Mouse (Mus musculus) hindbrain, embryonic 11.5 days (tissue): ENCODE results near the gene Slc2a6. TPM values are rescaled to one million over a fixed set of nuclear protein-coding genes. Genes with fewer than 3 reads are reported as not detected.

Experiments used
- ATAC-seq: fragments of 200-750 bp; cut with Nextera tagmentation; 2 replicates; pipeline ENCODE4 v1.8.0; 2017; ENCODE audit warnings: mild to moderate bottlenecking, moderate TSS enrichment, moderate library complexity; ENCODE audit not compliant: low FRiP score
- DNase-seq: peaks from one replicate; pipeline ENCODE4 v3.0.0-alpha.2; 2015; ENCODE audit warnings: low spot score
- H3K27ac ChIP-seq: fragments of 300-500 bp; sonication (generic); 2 replicates; pipeline ENCODE4 v1.5.1; 2014; ENCODE audit warnings: mild to moderate bottlenecking, low read depth, low read length
- H3K27me3 ChIP-seq: fragments of 300-500 bp; sonication (generic); 2 replicates; pipeline ENCODE4 v1.6.1; 2014; ENCODE audit warnings: mild to moderate bottlenecking, low read length, moderate library complexity, mixed read lengths; ENCODE audit not compliant: control insufficient read depth, insufficient read depth
- H3K36me3 ChIP-seq: fragments of 300-500 bp; sonication (generic); 2 replicates; pipeline ENCODE4 v1.6.1; 2014; ENCODE audit warnings: mild to moderate bottlenecking, low read length, moderate library complexity, mixed read lengths; ENCODE audit not compliant: control insufficient read depth, insufficient read depth
- H3K4me1 ChIP-seq: fragments of 300-500 bp; sonication (generic); replicated peaks from 2 replicates; pipeline ENCODE4 v1.6.1; 2014; ENCODE audit warnings: low read length, mixed read lengths; ENCODE audit not compliant: control insufficient read depth, insufficient read depth
- H3K4me2 ChIP-seq: fragments of 300-500 bp; sonication (generic); replicated peaks from 2 replicates; pipeline ENCODE4 v1.6.1; 2014; ENCODE audit warnings: mild to moderate bottlenecking, low read depth, low read length
- H3K4me3 ChIP-seq: fragments of 300-500 bp; sonication (generic); 2 replicates; pipeline ENCODE4 v1.5.1; 2014; ENCODE audit warnings: low read depth, low read length
- H3K9ac ChIP-seq: fragments of 300-500 bp; sonication (generic); 2 replicates; pipeline ENCODE4 v1.6.1; 2014; ENCODE audit warnings: low read depth, low read length
- H3K9me3 ChIP-seq: fragments of 300-500 bp; sonication (generic); 2 replicates; pipeline ENCODE4 v1.6.1; 2016; ENCODE audit warnings: low read length; ENCODE audit not compliant: control insufficient read depth
- WGBS: fragments of 180-500 bp; shearing (Covaris S2); extraction: QIAGEN DNeasy Blood & Tissue Kit; methylation state at CpG from one replicate; pipeline ENCODE4 v1.1.7; 2014; 5-methylcytosine and 5-hydroxymethylcytosine counted together
- polyA plus RNA-seq: library from polyadenylated mRNA; unstranded; fragments of >200 nt; fragmentation: Nextera tagmentation; extraction: Ambion mirVana; gene quantifications from 2 replicates; pipeline ENCODE4 v1.2.1, GENCODE M21; 2014

Slc2a6 gene
- 1.1 and 2.3 TPM in 2 replicates for polyA plus RNA-seq

GRCm38 (mm10) chr2:27027618-27028436 lies at the start of gene Slc2a6:
TSS of gene Slc2a6 (minus strand) at chr2:27027998.
- DNase-seq (peak; percentile 86), ATAC-seq (peak; percentile 97)
- Histone ChIP-seq H3K27me3 (no peaks in the 10 kb centered on the region), H3K27ac (no peak within 1 kb of the TSS), H3K9ac (peak within 1 kb of the TSS; percentile 47), H3K4me3 (peak within 1 kb of the TSS; percentile 27), H3K4me2 (peak within 1 kb of the TSS; percentile 60), H3K4me1 (no peaks in the 10 kb centered on the region), H3K9me3 (no peaks in the 10 kb centered on the region), H3K36me3 (no peaks in the 10 kb centered on the region)
- 3% methylated on average over 38 of the region's 38 CpGs for WGBS

GRCm38 (mm10) chr2:27075485-27075884 lies 47.7 kb upstream of the Slc2a6 start:
- ATAC-seq (no peak), DNase-seq (peak; percentile 56)
- Histone ChIP-seq H3K4me1 (peaks cover 6% of the 10 kb centered on the region; the same call in 1 of the 2 replicates), H3K27me3 (no peaks in the 10 kb centered on the region), H3K4me3 (no peak overlapping the region), H3K9ac (no peak overlapping the region), H3K36me3 (no peaks in the 10 kb centered on the region), H3K27ac (no peak overlapping the region), H3K4me2 (no peak overlapping the region), H3K9me3 (no peaks in the 10 kb centered on the region)
- WGBS, result 68% methylated on average over 3 of the region's 3 CpGs

GRCm38 (mm10) chr2:27074804-27075203 lies 47.0 kb upstream of the Slc2a6 start:
- WGBS, result 82% methylated on average over 4 of the region's 4 CpGs
- Histone ChIP-seq H3K4me2 (no peak overlapping the region), H3K4me1 (peaks cover 6% of the 10 kb centered on the region), H3K27me3 (no peaks in the 10 kb centered on the region), H3K9ac (no peak overlapping the region), H3K27ac (no peak overlapping the region), H3K9me3 (no peaks in the 10 kb centered on the region), H3K36me3 (no peaks in the 10 kb centered on the region), H3K4me3 (no peak overlapping the region)
- no peak for ATAC-seq
- no peak for DNase-seq

GRCm38 (mm10) chr2:27073407-27073806 lies 45.6 kb upstream of the Slc2a6 start:
- peaks cover 3% of the 10 kb centered on the region; the same call in 1 of the 2 replicates for H3K4me1 ChIP-seq
- H3K27me3 ChIP-seq, result no peaks in the 10 kb centered on the region
- H3K9ac ChIP-seq, result no peak overlapping the region
- H3K4me2 ChIP-seq, result no peak overlapping the region
- no peak overlapping the region for H3K27ac ChIP-seq
- ATAC-seq (no peak), DNase-seq (no peak)
- WGBS, result 81% methylated on average over 4 of the region's 4 CpGs
- no peak overlapping the region for H3K4me3 ChIP-seq
- no peaks in the 10 kb centered on the region for H3K36me3 ChIP-seq
- no peaks in the 10 kb centered on the region for H3K9me3 ChIP-seq

- H3K27ac ChIP-seq, result no peak within 1 kb of the TSS
- no peak within 1 kb of the TSS for H3K4me2 ChIP-seq
- no peaks in the 10 kb centered on the region for H3K27me3 ChIP-seq
- H3K4me1 ChIP-seq, result peaks cover 3% of the 10 kb centered on the region; the same call in 1 of the 2 replicates
- H3K36me3 ChIP-seq, result no peaks in the 10 kb centered on the region
- ATAC-seq, result no peak
- DNase-seq, result no peak
- no peak within 1 kb of the TSS for H3K9ac ChIP-seq
- WGBS, result 90% methylated on average over 2 of the region's 2 CpGs
- H3K9me3 ChIP-seq, result no peaks in the 10 kb centered on the region
- no peak within 1 kb of the TSS for H3K4me3 ChIP-seq
Measured at GRCm38 (mm10) chr2:27071978-27072377, 44.2 kb upstream of the Slc2a6 start, which contains the start of gene Mymk. TSS of gene Mymk (minus strand) at chr2:27072179.

GRCm38 (mm10) chr2:27071137-27071536 lies 43.3 kb upstream of the Slc2a6 start:
- no peaks in the 10 kb centered on the region for H3K36me3 ChIP-seq
- ATAC-seq (no peak), DNase-seq (no peak)
- no peak overlapping the region for H3K9ac ChIP-seq
- no peaks in the 10 kb centered on the region for H3K27me3 ChIP-seq
- H3K4me2 ChIP-seq, result no peak overlapping the region
- peaks cover 3% of the 10 kb centered on the region; the same call in 1 of the 2 replicates for H3K4me1 ChIP-seq
- H3K27ac ChIP-seq, result no peak overlapping the region
- WGBS, result 54% methylated on average over 4 of the region's 4 CpGs
- H3K4me3 ChIP-seq, result no peak overlapping the region
- no peaks in the 10 kb centered on the region for H3K9me3 ChIP-seq

GRCm38 (mm10) chr2:27070247-27070813 lies 42.5 kb upstream of the Slc2a6 start:
- no peak overlapping the region for H3K27ac ChIP-seq
- no peak overlapping the region for H3K4me3 ChIP-seq
- no peaks in the 10 kb centered on the region for H3K36me3 ChIP-seq
- H3K4me2 ChIP-seq, result no peak overlapping the region
- H3K27me3 ChIP-seq, result no peaks in the 10 kb centered on the region
- WGBS, result 82% methylated on average over 2 of the region's 2 CpGs
- H3K9ac ChIP-seq, result no peak overlapping the region
- no peak for DNase-seq
- peaks cover 3% of the 10 kb centered on the region; the same call in 1 of the 2 replicates for H3K4me1 ChIP-seq
- no peaks in the 10 kb centered on the region for H3K9me3 ChIP-seq
- ATAC-seq, result no peak

GRCm38 (mm10) chr2:27069646-27070045 lies 41.8 kb upstream of the Slc2a6 start:
- Histone ChIP-seq H3K27ac (no peak overlapping the region), H3K4me3 (no peak overlapping the region), H3K27me3 (no peaks in the 10 kb centered on the region), H3K9ac (no peak overlapping the region), H3K4me2 (no peak overlapping the region), H3K36me3 (no peaks in the 10 kb centered on the region), H3K9me3 (no peaks in the 10 kb centered on the region), H3K4me1 (peaks cover 3% of the 10 kb centered on the region; the same call in 1 of the 2 replicates)
- 0 out of 2 replicates have a peak, but pooled peaks have one; percentile 51 for ATAC-seq
- WGBS, result 45% methylated on average over 3 of the region's 3 CpGs
- DNase-seq, result peak; percentile 47
